Comparison of ENCODE assay signal across 9 mouse cellular contexts in the genomic region with DNA sequence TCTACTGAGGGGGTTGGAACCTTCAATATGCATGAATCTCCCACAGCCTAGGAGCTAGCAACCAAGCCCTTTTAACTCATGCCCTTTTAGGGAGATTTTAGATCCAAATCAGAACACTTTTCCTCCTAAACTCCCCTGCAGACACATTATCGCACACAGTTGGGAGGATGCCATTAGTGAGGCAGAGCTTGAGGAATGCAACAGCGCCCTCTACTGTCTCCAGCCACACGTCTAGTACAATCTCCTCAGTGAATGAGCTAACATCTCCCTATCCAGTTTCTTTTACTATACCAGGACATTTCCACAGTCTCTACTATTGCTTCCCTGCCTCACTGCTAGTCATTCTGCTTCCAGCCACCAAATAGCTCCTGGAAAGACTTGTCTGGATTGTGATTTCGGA. TPM values are rescaled to one million over a fixed set of nuclear protein-coding genes. Genes with fewer than 3 reads are reported as not detected.
DNase-seq lines count a peak whose midpoint lies in the region; ATAC-seq lines count a peak whose summit lies in the region.
"Had no signal": no experiment of that assay in that cellular context is flagged by ENCODE, and none has a peak within 500 bp of the region (broad histone marks: within the 10 kb centered on the region; RNA-seq: fewer than 3 reads in every experiment).

No protein-coding gene starts in this region.

- no peak overlapping the region for H3K4me3 ChIP-seq in hindbrain, embryonic 10.5 days
- H3K4me3 ChIP-seq in hindbrain, embryonic 12.5 days = no peak overlapping the region
- no peak overlapping the region for H3K4me3 ChIP-seq in neural tube, embryonic 11.5 days (ENCODE audit: low read depth, low read length)
- H3K4me3 ChIP-seq: liver, embryonic 15.5 days had no signal

- intact Hi-C loops in left cerebral cortex, postnatal 25 days (cut with DNase I) = loop anchor here (10.0 kb wide), 1 partner anchor 462 kb away; no protein-coding TSS in a partner anchor

- no peaks in the 10 kb centered on the region for H3K36me3 ChIP-seq in hindbrain, embryonic 10.5 days
- H3K36me3 ChIP-seq in hindbrain, embryonic 12.5 days = no peaks in the 10 kb centered on the region
- H3K36me3 ChIP-seq in neural tube, embryonic 11.5 days (ENCODE audit: control insufficient read depth, insufficient read depth, low read length) = no peaks in the 10 kb centered on the region
- H3K36me3 ChIP-seq: liver, embryonic 15.5 days had no signal

- no peaks in the 10 kb centered on the region for H3K27me3 ChIP-seq in hindbrain, embryonic 10.5 days (ENCODE audit: insufficient read depth, poor library complexity, severe bottlenecking)
- H3K27me3 ChIP-seq in hindbrain, embryonic 12.5 days = no peaks in the 10 kb centered on the region
- no peaks in the 10 kb centered on the region for H3K27me3 ChIP-seq in neural tube, embryonic 11.5 days (ENCODE audit: control insufficient read depth, insufficient read depth, low read length)
- H3K27me3 ChIP-seq: liver, embryonic 15.5 days had no signal

- peak; percentile 62 for DNase-seq in hindbrain, embryonic 10.5 days (ENCODE audit: low spot score)
- DNase-seq in cerebellum, adult 8-10 months = peak; percentile 40
- DNase-seq in frontal cortex, postnatal 10 days (ENCODE audit: low spot score in 2 of 2) = peak; percentile 27 to 50
- peak; percentile 12 to 43 for DNase-seq in kidney, adult 8-10 months
- peak; percentile 71 to 74 for DNase-seq in left cerebral cortex, postnatal 25 days (ENCODE audit: low spot score in 2 of 2)
- DNase-seq in neural tube, embryonic 11.5 days (ENCODE audit: low spot score) = peak; percentile 73
- DNase-seq in urinary bladder, postnatal 4 days (ENCODE audit: low spot score in 2 of 2) = peak; percentile 21 to 68

- H3K9me3 ChIP-seq in hindbrain, embryonic 10.5 days = no peaks in the 10 kb centered on the region
- no peaks in the 10 kb centered on the region for H3K9me3 ChIP-seq in hindbrain, embryonic 12.5 days (replicated peaks)
- H3K9me3 ChIP-seq in neural tube, embryonic 11.5 days (ENCODE audit: control insufficient read depth, low read length) = no peaks in the 10 kb centered on the region
- H3K9me3 ChIP-seq: liver, embryonic 15.5 days had no signal

- no peak overlapping the region for H3K4me2 ChIP-seq in hindbrain, embryonic 12.5 days (replicated peaks)
- H3K4me2 ChIP-seq in neural tube, embryonic 11.5 days (ENCODE audit: low read depth) = no peak overlapping the region
- H3K4me2 ChIP-seq: liver, embryonic 15.5 days had no signal

- H3K4me1 ChIP-seq in hindbrain, embryonic 10.5 days (replicated peaks) = no peaks in the 10 kb centered on the region
- no peaks in the 10 kb centered on the region for H3K4me1 ChIP-seq in hindbrain, embryonic 12.5 days
- no peaks in the 10 kb centered on the region for H3K4me1 ChIP-seq in neural tube, embryonic 11.5 days (ENCODE audit: control insufficient read depth, insufficient read depth, low read length)
- H3K4me1 ChIP-seq: liver, embryonic 15.5 days had no signal

- 18% methylated on average over 4 of the region's 4 CpGs for WGBS in hindbrain, embryonic 10.5 days
- WGBS in hindbrain, embryonic 12.5 days = 16% methylated on average over 4 of the region's 4 CpGs
- WGBS in neural tube, embryonic 11.5 days = 19% methylated on average over 4 of the region's 4 CpGs

- H3K27ac ChIP-seq in hindbrain, embryonic 10.5 days = no peak overlapping the region
- H3K27ac ChIP-seq in hindbrain, embryonic 12.5 days = no peak overlapping the region
- no peak overlapping the region for H3K27ac ChIP-seq in neural tube, embryonic 11.5 days (ENCODE audit: low read depth, low read length)
- H3K27ac ChIP-seq: liver, embryonic 15.5 days had no signal

- no peak for ATAC-seq in hindbrain, embryonic 12.5 days (ENCODE audit: low FRiP score)
- no peak for ATAC-seq in neural tube, embryonic 11.5 days (ENCODE audit: insufficient read depth, low FRiP score, low TSS enrichment)

- H3K9ac ChIP-seq in hindbrain, embryonic 12.5 days = no peak overlapping the region
- H3K9ac ChIP-seq in neural tube, embryonic 11.5 days (ENCODE audit: low read length) = no peak overlapping the region
- H3K9ac ChIP-seq: liver, embryonic 15.5 days had no signal

RNA-seq across cellular contexts. Expression of gene 1700080O16Rik, which starts 59.3 kb away (rescaled TPM):
- polyA plus RNA-seq in hindbrain, embryonic 10.5 days (2016; fragmentation: Nextera tagmentation; extraction: Ambion mirVana) = not detected in 2 replicates
- not detected in 2 replicates for polyA plus RNA-seq in hindbrain, embryonic 12.5 days (2016; fragmentation: Nextera tagmentation; extraction: Ambion mirVana)
- total RNA-seq in left cerebral cortex, postnatal 25 days (2021) = not detected
- polyA plus RNA-seq in neural tube, embryonic 11.5 days (2014; fragmentation: Nextera tagmentation; extraction: Ambion mirVana) = not detected in 2 replicates
- polyA plus RNA-seq: liver, embryonic 15.5 days had no signal
